Mouse (Mus musculus): ENCODE results near the gene Ppp1r21. TPM values are rescaled to one million over a fixed set of nuclear protein-coding genes. Genes with fewer than 3 reads are reported as not detected.

The Ppp1r21 gene
- 30.9 TPM for polyA plus RNA-seq (2017; shearing (Covaris generic))

GRCm38 (mm10) chr17:88529519-88530235, at the start of gene Ppp1r21:
Gene Ppp1r21 (plus strand): TSS chr17:88530118.

GRCm38 (mm10) chr17:88597222-88598055, 67.5 kb downstream of the Ppp1r21 start, which contains the start of gene Ston1:
Gene Ston1 (plus strand): TSS chr17:88597684.

Other genes with a start within 250 kb of the Ppp1r21 start
- 21.1 TPM for gene Foxn2, start 89.4 kb upstream of the Ppp1r21 start, polyA plus RNA-seq (2017; shearing (Covaris generic))
- 1.6 TPM for gene Ston1, start 67.6 kb downstream of the Ppp1r21 start, polyA plus RNA-seq (2017; shearing (Covaris generic))
- gene Gtf2a1l, start 138.5 kb downstream of the Ppp1r21 start, polyA plus RNA-seq (2017; shearing (Covaris generic)), result not detected

Measured in CD4-positive, CD25-positive, alpha-beta regulatory T cell (primary cell).